Mouse (Mus musculus) layer of hippocampus, postnatal 25 days (tissue): Measurements from ENCODE around the gene Slc25a13. TPM values are rescaled to one million over a fixed set of nuclear protein-coding genes. Genes with fewer than 3 reads are reported as not detected.

ENCODE experiments used
- DNase-seq, 2 experiments: peaks; one replicate each; pipeline ENCODE4 v3.0.0; 2022; ENCODE audit warnings: mixed read lengths in 2 of 2, low spot score in 1 of 2; ENCODE audit errors: extremely low spot score in 1 of 2
- total RNA-seq, 2 experiments: library from RNA; stranded (reverse); gene quantifications; 2 replicates each; pipeline ENCODE4 v1.2.3; 2021

Slc25a13 gene
- total RNA-seq, 2 experiments from 2014 or later = 2.6 to 3.1 TPM

DNA sequence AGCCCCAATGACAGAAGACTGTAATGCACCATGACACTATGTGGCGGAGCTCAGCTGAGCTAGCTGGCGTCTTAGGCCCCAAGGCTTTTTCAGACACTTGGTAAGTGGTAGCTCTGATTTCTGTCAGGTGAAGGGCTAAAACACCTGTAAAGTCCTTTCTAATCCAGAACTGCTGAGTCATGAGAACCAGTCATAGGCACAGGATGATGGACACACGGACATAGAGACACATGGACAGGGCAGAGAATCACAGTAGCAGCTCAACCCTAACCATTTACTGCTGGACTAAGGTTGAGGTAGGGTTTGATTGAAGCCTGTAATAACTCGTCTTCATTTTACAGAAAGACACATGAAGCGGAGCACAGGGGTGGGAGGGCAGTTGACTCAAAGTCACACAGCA, 95.1 kb downstream of the Slc25a13 start:
- no peak for DNase-seq

- no peak for DNase-seq
Observed at GRCm38 (mm10) chr6:6120841-6121240, 96.1 kb downstream of the Slc25a13 start.

DNA sequence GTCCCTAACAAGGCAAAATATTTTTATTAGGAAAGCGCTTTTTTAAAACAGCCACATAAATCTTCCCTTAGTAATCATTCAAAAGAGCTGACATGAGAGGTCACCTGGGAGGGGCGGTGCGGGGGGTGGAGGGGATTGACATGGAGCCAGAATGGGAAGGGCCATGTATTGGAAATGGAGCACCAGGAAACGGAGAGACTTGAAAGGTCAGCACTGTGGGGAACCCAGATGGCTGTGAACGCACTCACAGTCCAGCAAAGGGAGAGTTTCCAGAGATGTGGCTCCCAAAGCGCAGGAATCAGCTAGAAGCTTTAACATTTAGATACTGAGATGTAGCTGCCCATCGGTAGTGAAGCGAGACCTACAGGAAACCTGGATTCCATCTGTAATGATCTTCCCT, 101.2 kb downstream of the Slc25a13 start:
- no peak for DNase-seq

- DNase-seq = no peak
Observed at GRCm38 (mm10) chr6:6113776-6114175, 103.2 kb downstream of the Slc25a13 start.

DNA sequence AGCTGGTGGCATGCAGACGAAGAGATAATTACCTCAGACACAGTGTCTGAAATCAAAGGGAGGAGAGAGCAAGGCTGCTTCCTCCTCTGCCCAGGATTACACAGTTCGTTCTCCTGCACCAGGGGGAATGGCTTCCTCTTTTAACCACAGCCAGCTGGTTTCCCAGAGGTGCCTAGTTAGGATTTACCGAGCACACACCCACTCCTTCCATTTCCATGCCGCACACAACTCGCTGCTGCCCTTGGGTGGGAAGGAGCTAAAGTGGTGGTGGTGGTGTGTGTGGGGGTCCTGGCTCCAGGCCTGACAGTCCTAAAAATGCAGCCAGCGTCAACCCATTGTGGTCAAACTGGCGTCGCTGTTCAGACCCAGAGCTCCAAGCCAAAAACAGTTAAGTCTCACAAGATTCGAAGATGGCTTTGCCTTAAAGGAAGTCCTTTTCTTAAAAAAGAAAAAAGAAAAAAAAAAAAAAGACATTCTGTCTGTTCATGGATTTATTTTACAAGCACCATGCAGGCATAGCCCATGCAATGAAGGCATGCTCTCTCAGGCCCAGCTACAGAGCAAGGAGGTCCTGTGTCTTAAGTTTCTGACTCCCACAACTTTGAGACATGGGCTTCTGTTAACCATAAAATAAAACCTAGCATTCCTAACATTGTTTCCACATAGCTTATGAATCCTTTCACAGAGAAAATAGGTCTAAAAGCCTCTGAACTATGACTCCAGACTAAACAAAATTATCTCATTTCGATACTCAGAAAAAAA, 104.0 kb downstream of the Slc25a13 start:
- DNase-seq = no peak

- no peak for DNase-seq
Observed at GRCm38 (mm10) chr6:6107419-6107966, 109.5 kb downstream of the Slc25a13 start.

- no peak for DNase-seq
Observed at GRCm38 (mm10) chr6:6105586-6105985, 111.4 kb downstream of the Slc25a13 start.

GRCm38 (mm10) chr6:6103469-6103868, 113.5 kb downstream of the Slc25a13 start:
- no peak for DNase-seq

DNA sequence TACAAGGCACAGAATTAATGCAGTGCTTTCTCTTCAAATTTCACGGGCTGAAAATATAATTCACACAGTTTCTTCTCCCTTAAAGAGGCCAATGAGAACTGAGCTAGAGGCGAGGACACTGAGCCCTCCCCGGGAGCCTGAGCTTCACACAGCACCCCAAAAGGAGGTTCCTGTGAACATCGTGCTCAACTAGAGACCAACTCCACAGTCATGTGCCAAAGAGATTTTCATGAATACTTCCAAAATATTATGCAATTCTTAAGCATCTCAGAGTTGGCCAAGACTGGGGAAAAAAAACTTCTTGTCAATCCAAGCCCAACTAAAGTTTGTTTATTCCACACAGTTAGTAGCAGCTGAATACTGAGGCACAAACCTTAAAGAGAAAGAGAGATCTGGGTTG, 115.4 kb downstream of the Slc25a13 start:
- no peak for DNase-seq

- DNase-seq = no peak
Observed at GRCm38 (mm10) chr6:6100892-6101480, 116.0 kb downstream of the Slc25a13 start.

DNA sequence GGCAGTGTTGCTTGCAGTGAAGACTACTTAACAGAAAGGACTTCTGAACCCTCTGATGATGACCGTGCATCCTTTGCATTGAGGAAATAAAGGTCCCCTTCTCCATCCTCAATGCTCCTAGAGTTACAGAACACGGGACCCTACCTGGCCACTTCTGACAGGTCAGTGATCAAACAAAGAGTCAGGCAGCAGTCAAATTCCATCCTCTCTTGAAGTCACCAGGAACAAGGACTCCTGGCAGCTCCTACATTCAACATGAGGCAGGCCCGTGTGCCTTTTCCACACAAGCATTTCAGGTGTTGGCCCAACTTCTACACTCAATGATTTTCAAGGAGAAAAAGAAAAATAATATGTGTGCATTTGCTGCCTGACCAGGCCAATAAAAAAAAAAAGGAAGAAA, 123.0 kb downstream of the Slc25a13 start:
- DNase-seq = no peak

GRCm38 (mm10) chr6:6093522-6093921, 123.5 kb downstream of the Slc25a13 start:
- no peak for DNase-seq

DNA sequence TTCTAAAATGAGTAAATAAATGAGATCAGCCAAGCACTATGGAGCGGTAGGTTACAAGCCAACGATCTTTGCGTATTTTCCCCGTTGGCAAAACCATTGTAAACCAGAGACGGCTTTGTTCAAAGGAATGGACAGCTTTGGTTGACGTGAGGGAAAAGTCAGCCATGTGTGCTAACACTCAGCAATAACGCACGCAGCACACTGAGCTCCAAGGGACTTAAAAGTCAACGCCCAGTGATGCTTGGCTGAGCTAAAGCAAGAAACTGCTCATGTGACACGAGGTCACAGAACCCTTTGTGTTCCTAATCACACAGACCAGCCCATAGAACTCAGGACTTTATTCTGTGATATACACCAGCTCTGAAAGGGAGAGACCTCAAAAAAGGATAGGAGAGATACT, 124.5 kb downstream of the Slc25a13 start:
- no peak for DNase-seq

GRCm38 (mm10) chr6:6091016-6091415, 126.0 kb downstream of the Slc25a13 start:
- DNase-seq = no peak

DNA sequence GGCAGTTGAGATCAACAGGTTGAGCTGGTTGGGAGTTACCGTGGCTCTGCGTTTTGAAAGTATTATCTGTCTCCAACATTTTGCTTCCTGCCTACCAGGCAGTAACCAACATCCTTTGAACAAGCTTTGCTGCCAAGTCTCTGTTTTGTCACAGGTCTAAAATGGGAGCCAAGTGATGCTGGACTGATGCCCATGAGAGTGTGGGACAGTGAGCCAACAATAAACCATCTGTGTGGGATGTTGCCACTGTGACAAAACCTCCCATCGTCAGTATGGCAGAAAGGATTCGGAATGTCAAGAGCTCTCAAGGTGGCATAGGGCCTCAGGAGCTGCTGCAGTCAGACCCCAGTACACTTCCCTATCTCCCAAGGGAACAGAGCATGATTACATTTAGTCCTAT, 128.8 kb downstream of the Slc25a13 start:
- peak; percentile 25 to 46 for DNase-seq

- DNase-seq = no peak
Observed at GRCm38 (mm10) chr6:6080484-6080883, 136.5 kb downstream of the Slc25a13 start.

GRCm38 (mm10) chr6:6077234-6077633, 139.7 kb downstream of the Slc25a13 start:
- no peak for DNase-seq

GRCm38 (mm10) chr6:6075940-6076447, 141.0 kb downstream of the Slc25a13 start:
- DNase-seq = no peak

- DNase-seq = no peak
Observed at GRCm38 (mm10) chr6:6071038-6071437, 145.9 kb downstream of the Slc25a13 start.

- DNase-seq = no peak
Observed at GRCm38 (mm10) chr6:6070015-6070414, 147.0 kb downstream of the Slc25a13 start.

DNA sequence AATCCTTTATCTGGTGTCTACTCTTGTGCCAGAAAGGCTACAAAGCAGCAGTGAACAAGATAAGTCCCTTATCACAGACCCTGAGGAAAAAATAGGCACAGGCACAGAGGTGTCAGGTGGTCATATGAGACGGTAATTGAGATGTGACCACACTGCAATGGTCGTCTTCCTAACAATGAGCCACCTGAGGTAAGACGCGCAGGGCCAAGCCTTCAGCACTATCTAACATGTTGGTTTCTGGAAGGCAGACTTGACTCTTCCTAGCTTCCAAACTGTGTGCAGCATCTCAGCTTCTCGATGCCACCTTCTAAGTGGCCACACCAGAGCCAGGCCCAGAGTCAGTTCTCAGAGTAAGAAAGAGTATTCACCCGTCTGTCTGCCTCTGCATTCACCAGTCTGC, 149.8 kb downstream of the Slc25a13 start:
- DNase-seq = no peak

GRCm38 (mm10) chr6:6058548-6058947, 158.4 kb downstream of the Slc25a13 start:
- DNase-seq = no peak
